Mouse (Mus musculus): ENCODE data around the gene Adcy1. TPM values are rescaled to one million over a fixed set of nuclear protein-coding genes. Genes with fewer than 3 reads are reported as not detected.

Gene Adcy1
- polyA plus RNA-seq, 1 experiment from 2014 or later = 1.6 TPM

DNA sequence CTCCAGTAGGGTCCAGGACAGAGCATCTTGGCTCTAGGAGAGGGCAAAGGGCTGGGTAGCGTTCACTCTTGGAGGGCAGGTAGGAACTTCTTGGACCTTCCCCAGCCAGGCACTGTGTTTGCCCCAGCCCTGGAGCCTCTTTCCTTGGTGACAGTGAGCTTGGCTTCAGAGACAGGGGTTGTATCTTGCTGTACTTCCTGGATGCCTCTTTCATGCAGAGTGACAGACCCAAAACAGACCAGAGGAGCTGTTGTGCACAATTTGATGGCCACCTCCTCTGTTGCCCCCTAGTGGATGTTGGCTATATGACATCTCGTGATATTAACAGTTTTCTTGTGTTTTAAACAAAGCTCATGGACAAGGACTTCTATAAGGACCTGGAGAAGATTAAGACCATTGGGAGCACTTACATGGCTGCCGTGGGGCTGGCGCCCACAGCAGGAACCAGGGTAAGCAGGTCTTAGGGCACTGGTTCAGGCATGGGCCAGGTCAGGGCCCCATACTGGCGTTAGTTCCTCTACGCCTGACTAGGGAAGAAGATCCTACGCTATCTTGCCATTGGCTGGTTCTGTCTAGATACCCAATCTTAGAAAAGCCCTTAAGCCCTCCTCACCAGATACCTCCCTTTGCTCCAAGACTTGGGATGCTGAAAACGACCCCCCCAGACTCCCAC lies 98.3 kb downstream of the Adcy1 start:
- Histone ChIP-seq H3K27ac (no peak overlapping the region), H3K9ac (no peak overlapping the region), H3K9me3 (replicated peaks) (no peaks in the 10 kb centered on the region), H3K36me3 (ENCODE audit: poor library complexity, severe bottlenecking) (no peaks in the 10 kb centered on the region), H3K4me3 (no peak overlapping the region), H3K27me3 (no peaks in the 10 kb centered on the region), H3K4me1 (peaks cover 10% of the 10 kb centered on the region; the same call in 1 of the 2 replicates), H3K4me2 (no peak overlapping the region)
- ATAC-seq = peak; percentile 49
- 77% methylated on average over 8 of the region's 8 CpGs for WGBS

GRCm38 (mm10) chr11:7164416-7164815 lies 101.1 kb downstream of the Adcy1 start:
- no peak overlapping the region for H3K9ac ChIP-seq
- H3K36me3 ChIP-seq (ENCODE audit: poor library complexity, severe bottlenecking) = no peaks in the 10 kb centered on the region
- no peak overlapping the region for H3K4me2 ChIP-seq
- 24% methylated on average over 4 of the region's 4 CpGs for WGBS
- H3K27me3 ChIP-seq = no peaks in the 10 kb centered on the region
- no peak overlapping the region for H3K4me3 ChIP-seq
- H3K27ac ChIP-seq = no peak overlapping the region
- no peak for ATAC-seq
- H3K4me1 ChIP-seq = peaks cover 10% of the 10 kb centered on the region; the same call in 1 of the 2 replicates
- H3K9me3 ChIP-seq (replicated peaks) = no peaks in the 10 kb centered on the region

GRCm38 (mm10) chr11:7169645-7170044 lies 106.4 kb downstream of the Adcy1 start:
- Histone ChIP-seq H3K9me3 (replicated peaks) (no peaks in the 10 kb centered on the region), H3K36me3 (ENCODE audit: poor library complexity, severe bottlenecking) (no peaks in the 10 kb centered on the region), H3K4me1 (no peaks in the 10 kb centered on the region), H3K9ac (no peak overlapping the region), H3K27ac (no peak overlapping the region), H3K4me2 (no peak overlapping the region), H3K4me3 (no peak overlapping the region), H3K27me3 (no peaks in the 10 kb centered on the region)
- no peak for ATAC-seq
- WGBS = 95% methylated on average over 1 of the region's 1 CpGs

GRCm38 (mm10) chr11:7173664-7174063 lies 110.4 kb downstream of the Adcy1 start:
- H3K4me2 ChIP-seq = no peak overlapping the region
- H3K9ac ChIP-seq = no peak overlapping the region
- H3K9me3 ChIP-seq (replicated peaks) = no peaks in the 10 kb centered on the region
- H3K4me1 ChIP-seq = no peaks in the 10 kb centered on the region
- no peak overlapping the region for H3K4me3 ChIP-seq
- 80% methylated on average over 6 of the region's 6 CpGs for WGBS
- H3K27ac ChIP-seq = no peak overlapping the region
- no peaks in the 10 kb centered on the region for H3K36me3 ChIP-seq (ENCODE audit: poor library complexity, severe bottlenecking)
- ATAC-seq = no peak
- no peaks in the 10 kb centered on the region for H3K27me3 ChIP-seq

DNA sequence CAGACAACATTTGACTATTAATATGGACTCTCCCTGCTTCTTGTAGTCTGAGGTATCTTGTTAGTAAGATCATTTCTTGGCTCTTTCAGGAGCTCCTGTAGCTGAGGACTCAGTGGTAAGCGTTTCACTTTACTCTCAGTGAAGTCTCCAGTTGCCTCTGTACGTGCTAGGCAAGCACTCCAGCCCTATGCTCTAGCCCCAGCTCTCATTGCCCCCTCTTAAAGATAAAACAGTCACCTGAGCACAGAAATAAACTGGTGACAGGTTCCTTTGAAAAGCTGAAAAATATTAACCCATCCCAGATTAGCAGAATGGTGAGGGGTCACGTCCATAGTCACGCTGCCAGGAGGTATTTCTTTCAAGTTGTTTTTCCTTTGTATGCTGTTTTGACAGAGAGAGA lies 115.4 kb downstream of the Adcy1 start:
- Histone ChIP-seq H3K27me3 (no peaks in the 10 kb centered on the region), H3K9ac (no peak overlapping the region), H3K4me1 (peaks cover 13% of the 10 kb centered on the region), H3K4me3 (no peak overlapping the region), H3K9me3 (replicated peaks) (no peaks in the 10 kb centered on the region), H3K36me3 (ENCODE audit: poor library complexity, severe bottlenecking) (no peaks in the 10 kb centered on the region), H3K4me2 (no peak overlapping the region), H3K27ac (no peak overlapping the region)
- no peak for ATAC-seq
- WGBS = 79% methylated on average over 4 of the region's 4 CpGs

DNA sequence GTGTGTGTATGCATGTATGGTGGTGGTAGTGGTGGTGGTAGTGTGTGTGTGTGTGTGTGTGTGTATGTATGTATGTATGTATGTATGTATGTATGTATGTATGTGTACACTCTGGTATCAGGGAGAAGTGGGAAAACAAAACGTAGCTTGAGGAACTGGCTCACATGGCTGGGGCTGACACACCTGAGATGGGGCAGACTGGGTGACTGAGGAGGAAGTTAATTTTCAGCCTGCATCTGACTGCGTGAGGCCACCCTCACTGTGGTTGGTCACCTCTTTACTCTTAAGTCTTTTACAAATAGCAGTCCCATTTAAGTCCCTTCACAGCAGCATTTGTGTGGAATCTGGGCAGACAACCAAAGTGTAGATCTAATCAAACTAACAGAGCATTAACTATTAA lies 116.0 kb downstream of the Adcy1 start:
- Histone ChIP-seq H3K27ac (no peak overlapping the region), H3K9ac (no peak overlapping the region), H3K9me3 (replicated peaks) (no peaks in the 10 kb centered on the region), H3K36me3 (ENCODE audit: poor library complexity, severe bottlenecking) (no peaks in the 10 kb centered on the region), H3K4me2 (no peak overlapping the region), H3K4me3 (no peak overlapping the region), H3K4me1 (peaks cover 13% of the 10 kb centered on the region), H3K27me3 (no peaks in the 10 kb centered on the region)
- ATAC-seq = no peak
- 90% methylated on average over 2 of the region's 2 CpGs for WGBS

- H3K9me3 ChIP-seq (replicated peaks) = no peaks in the 10 kb centered on the region
- no peaks in the 10 kb centered on the region for H3K36me3 ChIP-seq (ENCODE audit: poor library complexity, severe bottlenecking)
- no peak overlapping the region for H3K9ac ChIP-seq
- 7% methylated on average over 8 of the region's 8 CpGs for WGBS
- H3K4me3 ChIP-seq = no peak overlapping the region
- H3K27ac ChIP-seq = no peak overlapping the region
- H3K4me2 ChIP-seq = no peak overlapping the region
- no peaks in the 10 kb centered on the region for H3K27me3 ChIP-seq
- peaks cover 13% of the 10 kb centered on the region for H3K4me1 ChIP-seq
- peak; percentile 86 for ATAC-seq
Observed at GRCm38 (mm10) chr11:7182409-7183042, 119.2 kb downstream of the Adcy1 start.

GRCm38 (mm10) chr11:7184420-7184819 lies 121.1 kb downstream of the Adcy1 start:
- H3K27ac ChIP-seq = no peak overlapping the region
- no peaks in the 10 kb centered on the region for H3K9me3 ChIP-seq (replicated peaks)
- no peak overlapping the region for H3K9ac ChIP-seq
- H3K27me3 ChIP-seq = no peaks in the 10 kb centered on the region
- H3K36me3 ChIP-seq (ENCODE audit: poor library complexity, severe bottlenecking) = no peaks in the 10 kb centered on the region
- H3K4me2 ChIP-seq = no peak overlapping the region
- ATAC-seq = no peak
- H3K4me1 ChIP-seq = peaks cover 13% of the 10 kb centered on the region
- WGBS = 31% methylated on average over 1 of the region's 1 CpGs
- no peak overlapping the region for H3K4me3 ChIP-seq

DNA sequence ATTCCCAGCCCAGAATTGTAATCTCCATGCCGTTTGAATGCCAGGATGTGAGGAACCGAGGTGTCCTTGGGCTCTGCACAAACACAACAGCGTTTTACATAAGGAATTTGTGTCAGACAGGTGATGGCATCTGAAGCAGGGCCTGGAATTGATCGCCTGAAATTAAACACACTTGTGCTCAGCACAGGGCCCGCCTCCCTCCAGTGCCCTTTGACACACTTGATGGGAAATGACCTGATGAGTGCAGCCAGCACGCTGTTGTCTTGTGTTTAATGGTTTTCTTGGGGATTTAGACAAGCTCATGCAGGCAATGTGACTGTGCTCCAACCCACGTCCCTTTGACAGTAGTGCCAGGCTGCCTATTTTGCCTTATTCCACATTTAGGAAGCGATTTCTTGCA lies 124.2 kb downstream of the Adcy1 start:
- no peak overlapping the region for H3K27ac ChIP-seq
- H3K27me3 ChIP-seq = no peaks in the 10 kb centered on the region
- ATAC-seq = no peak
- H3K36me3 ChIP-seq (ENCODE audit: poor library complexity, severe bottlenecking) = no peaks in the 10 kb centered on the region
- no peaks in the 10 kb centered on the region for H3K9me3 ChIP-seq (replicated peaks)
- H3K9ac ChIP-seq = no peak overlapping the region
- WGBS = 69% methylated on average over 8 of the region's 8 CpGs
- peaks cover 8% of the 10 kb centered on the region for H3K4me1 ChIP-seq
- H3K4me2 ChIP-seq = no peak overlapping the region
- no peak overlapping the region for H3K4me3 ChIP-seq

GRCm38 (mm10) chr11:7188469-7188868 lies 125.2 kb downstream of the Adcy1 start, which contains the start of gene Gm11985:
Gm11985 (minus strand) TSS chr11:7188569.
- no peak within 1 kb of the TSS for H3K4me3 ChIP-seq
- 0 out of 2 replicates have a peak, but pooled peaks cover under 1% of the 10 kb centered on the region for H3K4me1 ChIP-seq
- no peaks in the 10 kb centered on the region for H3K27me3 ChIP-seq
- H3K36me3 ChIP-seq (ENCODE audit: poor library complexity, severe bottlenecking) = no peaks in the 10 kb centered on the region
- no peak within 1 kb of the TSS for H3K9ac ChIP-seq
- no peak within 1 kb of the TSS for H3K4me2 ChIP-seq
- H3K27ac ChIP-seq = no peak within 1 kb of the TSS
- no peaks in the 10 kb centered on the region for H3K9me3 ChIP-seq (replicated peaks)
- WGBS = 89% methylated on average over 13 of the region's 13 CpGs
- no peak for ATAC-seq

GRCm38 (mm10) chr11:7192710-7193109 lies 129.4 kb downstream of the Adcy1 start:
- ATAC-seq = no peak
- Histone ChIP-seq H3K27ac (no peak overlapping the region), H3K36me3 (ENCODE audit: poor library complexity, severe bottlenecking) (no peaks in the 10 kb centered on the region), H3K4me3 (no peak overlapping the region), H3K4me2 (no peak overlapping the region), H3K4me1 (no peaks in the 10 kb centered on the region), H3K9me3 (replicated peaks) (no peaks in the 10 kb centered on the region; the same call in 1 of the 2 replicates), H3K9ac (no peak overlapping the region), H3K27me3 (no peaks in the 10 kb centered on the region)
- 74% methylated on average over 6 of the region's 6 CpGs for WGBS

DNA sequence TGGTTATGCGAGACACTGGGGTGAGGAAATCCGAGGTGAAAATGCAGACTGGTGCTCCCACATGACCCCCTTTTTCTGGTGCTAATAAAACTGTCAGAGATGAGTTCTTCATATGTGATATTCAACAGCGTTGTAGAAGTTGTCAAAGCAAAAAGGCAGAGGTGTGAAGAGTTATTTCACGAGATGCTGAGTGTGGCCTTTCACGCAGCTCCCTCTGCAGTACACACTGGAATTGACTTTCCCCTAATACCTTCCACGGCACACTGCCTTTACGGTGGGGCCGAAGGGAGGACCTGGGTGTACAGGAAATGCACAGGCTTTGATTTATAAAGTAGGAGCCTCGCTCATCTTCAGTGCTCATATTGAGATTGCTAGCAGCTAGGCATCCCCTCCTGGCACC lies 129.8 kb downstream of the Adcy1 start:
- Histone ChIP-seq H3K9me3 (replicated peaks) (no peaks in the 10 kb centered on the region; the same call in 1 of the 2 replicates), H3K36me3 (ENCODE audit: poor library complexity, severe bottlenecking) (no peaks in the 10 kb centered on the region), H3K4me2 (no peak overlapping the region), H3K27ac (no peak overlapping the region), H3K9ac (no peak overlapping the region), H3K4me3 (no peak overlapping the region), H3K4me1 (no peaks in the 10 kb centered on the region), H3K27me3 (no peaks in the 10 kb centered on the region)
- WGBS = 78% methylated on average over 9 of the region's 9 CpGs
- ATAC-seq = no peak
